ENCODE assay signal across 9 mouse cellular contexts in the genomic region with DNA sequence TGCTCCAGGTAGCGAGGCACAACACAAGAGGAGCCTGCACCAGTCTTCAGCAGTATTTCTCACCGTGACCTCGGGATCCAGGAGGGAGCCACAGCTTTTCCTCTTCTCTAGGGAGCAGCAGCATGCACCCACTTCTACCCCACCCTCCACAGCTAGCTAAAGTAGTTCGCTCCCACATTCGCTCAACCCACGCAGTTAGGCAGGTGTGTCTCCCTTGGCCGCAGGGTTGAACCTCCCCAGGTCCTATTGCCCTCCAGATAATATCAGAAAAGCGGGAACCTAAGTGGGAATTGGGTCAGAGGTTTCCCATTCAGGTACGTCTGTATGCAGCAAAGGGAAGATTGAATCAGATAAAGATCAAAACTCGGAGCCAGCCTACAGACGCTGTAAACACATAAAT. TPM values are rescaled to one million over a fixed set of nuclear protein-coding genes. Genes with fewer than 3 reads are reported as not detected.
DNase-seq lines count a peak whose midpoint lies in the region; ATAC-seq and TF ChIP-seq lines count a peak whose summit lies in the region.
"Had no signal": no experiment of that assay in that cellular context is flagged by ENCODE, and none has a peak within 500 bp of the region (broad histone marks: within the 10 kb centered on the region; RNA-seq: fewer than 3 reads in every experiment).

No protein-coding gene starts in this region.

- no peak overlapping the region for H3K4me3 ChIP-seq in kidney, postnatal 0 days (replicated peaks; ENCODE audit: low read depth, low read length)
- peak overlapping the region; percentile 61 for H3K4me3 ChIP-seq in bone marrow, adult 2 months (replicated peaks; ENCODE audit: control insufficient read depth, low read depth, low read length)
- peak overlapping the region; percentile 28 for H3K4me3 ChIP-seq in forebrain, embryonic 13.5 days
- H3K4me3 ChIP-seq in liver, embryonic 13.5 days (replicated peaks) = no peak overlapping the region

- no peak for ATAC-seq in kidney, postnatal 0 days (replicated peaks; ENCODE audit: low FRiP score, low read depth)
- no peak for ATAC-seq in forebrain, embryonic 13.5 days
- ATAC-seq in liver, embryonic 13.5 days (ENCODE audit: low read depth) = no peak

- H3K9ac ChIP-seq in kidney, postnatal 0 days (ENCODE audit: low read depth, low read length) = no peak overlapping the region
- H3K9ac ChIP-seq in forebrain, embryonic 13.5 days = no peak overlapping the region
- no peak overlapping the region for H3K9ac ChIP-seq in liver, embryonic 13.5 days

- DNase-seq in kidney, postnatal 0 days (ENCODE audit: low spot score) = no peak
- no peak for DNase-seq in kidney, postnatal 10 days
- DNase-seq in liver, embryonic 13.5 days = no peak
- DNase-seq in right cerebral cortex, postnatal 36 days (ENCODE audit: low spot score in 2 of 2) = peak; percentile 2 to 14
- no peak for DNase-seq in adrenal gland, adult (ENCODE audit: inconsistent age in 2 of 2, low spot score in 1 of 2)
- DNase-seq in testis, postnatal 14 days (ENCODE audit: low spot score) = no peak

- peak overlapping the region; percentile 46 for H3K4me2 ChIP-seq in kidney, postnatal 0 days (ENCODE audit: low read length)
- H3K4me2 ChIP-seq in forebrain, embryonic 13.5 days = peak overlapping the region; percentile 56
- H3K4me2 ChIP-seq in liver, embryonic 13.5 days = 0 out of 2 replicates have a peak overlapping the region, but pooled peaks have one; percentile 10

- no peaks in the 10 kb centered on the region for H3K9me3 ChIP-seq in kidney, postnatal 0 days (replicated peaks; ENCODE audit: low read length)
- no peaks in the 10 kb centered on the region for H3K9me3 ChIP-seq in forebrain, embryonic 13.5 days (replicated peaks)
- no peaks in the 10 kb centered on the region for H3K9me3 ChIP-seq in liver, embryonic 13.5 days (replicated peaks)

- H3K36me3 ChIP-seq in kidney, postnatal 0 days (ENCODE audit: insufficient read depth, low read length) = no peaks in the 10 kb centered on the region
- no peaks in the 10 kb centered on the region for H3K36me3 ChIP-seq in forebrain, embryonic 13.5 days (ENCODE audit: poor library complexity, severe bottlenecking)
- no peaks in the 10 kb centered on the region for H3K36me3 ChIP-seq in liver, embryonic 13.5 days

- no peaks in the 10 kb centered on the region for H3K4me1 ChIP-seq in kidney, postnatal 0 days (replicated peaks; ENCODE audit: insufficient read depth, low read length)
- H3K4me1 ChIP-seq in bone marrow, adult 2 months (ENCODE audit: control insufficient read depth, insufficient read depth, low read length) = no peaks in the 10 kb centered on the region
- H3K4me1 ChIP-seq in forebrain, embryonic 13.5 days = no peaks in the 10 kb centered on the region; the same call in 1 of the 2 replicates
- H3K4me1 ChIP-seq in liver, embryonic 13.5 days (replicated peaks) = no peaks in the 10 kb centered on the region

- WGBS in kidney, postnatal 0 days = 21% methylated on average over 11 of the region's 11 CpGs
- WGBS in bone marrow, adult 2 months = 19% methylated on average over 11 of the region's 11 CpGs
- WGBS in forebrain, embryonic 13.5 days = 23% methylated on average over 10 of the region's 11 CpGs
- 26% methylated on average over 11 of the region's 11 CpGs for WGBS in liver, embryonic 13.5 days (ENCODE audit: insufficient replicate concordance)

- TF ChIP-seq CTCF in kidney, postnatal 0 days (IDR thresholded peaks at IDR 0.05; ENCODE audit: low read depth) = no peak
- no peak for TF ChIP-seq CTCF in bone marrow, adult 2 months (IDR thresholded peaks at IDR 0.05; ENCODE audit: control insufficient read depth, insufficient read depth, low read length)

- no peak overlapping the region for H3K27ac ChIP-seq in kidney, postnatal 0 days
- H3K27ac ChIP-seq in bone marrow, adult 2 months (ENCODE audit: control insufficient read depth, insufficient read depth, low read depth, low read length, poor library complexity) = peak overlapping the region; percentile 42
- no peak overlapping the region for H3K27ac ChIP-seq in forebrain, embryonic 13.5 days
- H3K27ac ChIP-seq in liver, embryonic 13.5 days = no peak overlapping the region

- TF ChIP-seq POLR2A in bone marrow, adult 2 months (IDR thresholded peaks at IDR 0.05; ENCODE audit: borderline replicate concordance, control insufficient read depth, low read depth, low read length) = no peak

- no peaks in the 10 kb centered on the region for H3K27me3 ChIP-seq in kidney, postnatal 0 days (ENCODE audit: insufficient read depth, low read length)
- no peaks in the 10 kb centered on the region for H3K27me3 ChIP-seq in forebrain, embryonic 13.5 days
- peaks cover 12% of the 10 kb centered on the region; the same call in 1 of the 2 replicates for H3K27me3 ChIP-seq in liver, embryonic 13.5 days

RNA-seq across cellular contexts. Expression of gene Xkrx, which starts 0.9 kb away (rescaled TPM):
- 0.20 and 0.21 TPM in 2 replicates for polyA plus RNA-seq in kidney, postnatal 0 days (2015; fragmentation: Nextera tagmentation; extraction: Ambion mirVana)
- polyA plus RNA-seq in bone marrow, adult 2 months (2011; ENCODE audit: insufficient read depth, insufficient read length, low replicate concordance, missing spikeins) = 4.4 and 12.4 TPM in 2 replicates
- 0.09 and 0.11 TPM in 2 replicates for polyA plus RNA-seq in forebrain, embryonic 13.5 days (2015; fragmentation: Nextera tagmentation; extraction: Ambion mirVana)
- polyA plus RNA-seq in liver, embryonic 13.5 days (2015; fragmentation: Nextera tagmentation; extraction: Ambion mirVana) = 0.09 TPM in 1 of 2 replicates, not detected in the other

RNA-seq across cellular contexts. Expression of gene Arl13a, which starts 24.5 kb away (rescaled TPM):
- polyA plus RNA-seq in kidney, postnatal 0 days (2015; fragmentation: Nextera tagmentation; extraction: Ambion mirVana) = not detected in 2 replicates
- polyA plus RNA-seq in bone marrow, adult 2 months (2011; ENCODE audit: insufficient read depth, insufficient read length, low replicate concordance, missing spikeins) = not detected in 2 replicates
- polyA plus RNA-seq in forebrain, embryonic 13.5 days (2015; fragmentation: Nextera tagmentation; extraction: Ambion mirVana) = not detected in 2 replicates
- polyA plus RNA-seq in liver, embryonic 13.5 days (2015; fragmentation: Nextera tagmentation; extraction: Ambion mirVana) = not detected in 2 replicates
- polyA plus RNA-seq: liver, adult 2 months had no signal

RNA-seq across cellular contexts. Expression of gene Nox1, which starts 58.9 kb away (rescaled TPM):
- 0.20 TPM in 1 of 2 replicates, not detected in the other for polyA plus RNA-seq in kidney, postnatal 0 days (2015; fragmentation: Nextera tagmentation; extraction: Ambion mirVana)
- polyA plus RNA-seq in bone marrow, adult 2 months (2011; ENCODE audit: insufficient read depth, insufficient read length, low replicate concordance, missing spikeins) = 0.97 TPM in 1 of 2 replicates, not detected in the other
- polyA plus RNA-seq in forebrain, embryonic 13.5 days (2015; fragmentation: Nextera tagmentation; extraction: Ambion mirVana) = 0.08 and 0.21 TPM in 2 replicates
- not detected in 2 replicates for polyA plus RNA-seq in liver, embryonic 13.5 days (2015; fragmentation: Nextera tagmentation; extraction: Ambion mirVana)
- polyA plus RNA-seq: liver, adult 2 months had no signal

Comparison
In these comparisons a context has a peak if more than half of its experiments do, and no peak if none do; other contexts are left out.
1. DNase-seq: peak in right cerebral cortex, postnatal 36 days (2 of 2); none in kidney, postnatal 0 days (single experiment), kidney, postnatal 10 days (single experiment), liver, embryonic 13.5 days (single experiment), adrenal gland, adult (0 of 2) and testis, postnatal 14 days (single experiment).
2. H3K4me3 ChIP-seq: peak in bone marrow, adult 2 months (single experiment) and forebrain, embryonic 13.5 days (single experiment); none in kidney, postnatal 0 days (single experiment) and liver, embryonic 13.5 days (single experiment).
3. Peak in every context shown above with its lines, with median percentiles within 50 percentile points of each other: H3K4me2 ChIP-seq.